Mouse (Mus musculus) layer of hippocampus, adult 9-10 months (tissue): Measurements from ENCODE around the gene P2ry6.

Experiments used
- DNase-seq: peaks from one replicate; pipeline ENCODE4 v3.0.0; 2022; ENCODE audit warnings: low spot score

Gene P2ry6

DNA sequence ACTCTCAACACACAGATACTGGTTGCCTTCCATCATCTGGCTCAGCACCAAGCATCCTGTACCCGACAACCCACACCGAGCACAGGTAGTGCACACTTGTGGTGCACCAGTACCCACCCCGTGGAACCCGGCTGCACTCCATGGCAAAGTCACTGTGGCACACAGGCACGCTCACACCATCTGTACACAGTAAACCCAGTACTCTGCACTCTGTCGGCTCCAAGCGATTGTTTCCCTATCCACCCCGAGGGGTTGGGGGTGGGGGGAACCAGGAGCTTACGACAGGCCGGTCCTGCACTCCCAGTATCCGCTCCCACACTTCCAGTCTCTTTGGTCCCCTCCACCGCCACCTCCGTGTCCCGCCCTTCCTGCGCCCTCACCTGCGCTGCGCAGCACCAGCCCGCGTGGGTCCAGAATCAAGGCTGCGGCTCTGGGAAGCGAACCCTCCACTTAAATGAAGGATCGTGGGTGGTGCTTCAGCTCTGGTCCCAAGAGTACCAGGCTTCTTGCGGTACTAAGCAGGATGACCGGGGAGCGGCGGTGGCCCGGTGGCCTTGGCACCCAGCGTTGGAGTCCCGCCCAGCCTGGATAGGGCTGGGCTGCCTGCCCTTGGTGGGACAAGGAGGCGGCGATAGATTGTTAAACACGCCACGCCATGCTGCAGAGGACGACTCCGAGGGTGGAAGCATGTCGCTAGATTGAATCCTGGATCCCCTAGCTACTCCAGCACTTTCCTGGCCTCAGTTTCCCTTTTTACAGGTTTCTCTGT lies at the start of gene P2ry6:
Gene P2ry6 (minus strand): TSS at position 515 of the 769 bp plus-strand sequence.
- no peak for DNase-seq

DNA sequence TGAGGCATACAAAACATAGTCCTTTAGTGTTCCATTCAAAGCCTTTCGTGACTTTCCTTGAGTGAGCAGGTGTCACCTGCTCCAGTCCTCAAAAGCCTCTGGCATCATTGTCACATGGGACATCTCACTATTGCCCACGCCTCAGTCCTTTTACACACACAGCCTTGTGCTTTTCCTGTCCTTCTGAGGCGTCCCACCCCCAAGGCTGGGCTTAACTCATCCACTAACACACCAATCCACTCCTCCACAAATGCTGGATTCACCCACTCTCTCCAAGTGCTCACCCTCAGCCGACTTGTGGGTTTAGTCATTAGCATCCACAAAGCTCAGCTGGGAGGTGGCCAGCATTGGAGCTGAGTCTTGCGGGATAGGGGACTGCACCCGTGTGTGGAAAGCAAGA lies 43.0 kb upstream of the P2ry6 start:
- DNase-seq = no peak

DNA sequence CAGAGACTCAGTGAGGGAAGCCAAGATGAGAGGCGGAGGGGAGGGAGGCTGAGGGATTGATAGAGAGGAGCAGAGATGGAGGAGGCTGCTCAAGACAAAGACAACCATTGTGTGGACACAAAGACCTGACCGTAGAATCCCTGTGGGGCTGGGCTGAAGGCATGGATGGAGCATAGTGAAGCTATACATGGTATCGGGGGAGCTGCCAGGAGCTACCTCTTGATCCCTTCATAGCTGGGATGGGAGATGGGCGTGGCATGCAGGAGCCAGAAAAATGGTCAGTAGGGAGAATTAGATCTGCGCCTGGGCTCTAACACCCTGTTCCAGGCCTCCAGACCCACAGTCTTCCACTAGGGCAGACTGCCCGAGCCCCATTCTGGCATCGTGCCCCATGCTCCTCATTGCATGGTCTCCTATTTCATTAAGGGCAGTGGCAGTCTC lies 42.6 kb upstream of the P2ry6 start:
- DNase-seq = no peak

DNA sequence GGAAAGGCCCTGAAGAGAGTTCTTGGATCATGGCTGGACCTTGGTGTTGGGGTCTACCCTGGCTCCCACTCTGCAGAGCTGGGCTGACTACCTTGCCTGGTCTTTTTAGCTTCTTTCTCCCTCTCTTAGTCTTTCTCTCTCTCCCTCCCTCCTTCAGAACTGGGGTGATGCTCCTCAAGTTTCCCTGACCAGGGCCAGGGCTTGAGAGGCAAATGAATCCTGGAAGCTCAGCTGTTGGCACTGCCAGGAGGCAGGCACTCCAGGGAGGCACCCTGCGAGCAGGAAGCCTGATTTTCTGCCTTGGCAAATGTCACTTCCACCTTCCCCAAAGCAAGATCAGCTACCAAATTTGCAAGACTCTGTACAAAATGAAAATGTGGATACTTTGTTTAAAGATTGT lies 40.5 kb upstream of the P2ry6 start:
- DNase-seq = no peak

DNA sequence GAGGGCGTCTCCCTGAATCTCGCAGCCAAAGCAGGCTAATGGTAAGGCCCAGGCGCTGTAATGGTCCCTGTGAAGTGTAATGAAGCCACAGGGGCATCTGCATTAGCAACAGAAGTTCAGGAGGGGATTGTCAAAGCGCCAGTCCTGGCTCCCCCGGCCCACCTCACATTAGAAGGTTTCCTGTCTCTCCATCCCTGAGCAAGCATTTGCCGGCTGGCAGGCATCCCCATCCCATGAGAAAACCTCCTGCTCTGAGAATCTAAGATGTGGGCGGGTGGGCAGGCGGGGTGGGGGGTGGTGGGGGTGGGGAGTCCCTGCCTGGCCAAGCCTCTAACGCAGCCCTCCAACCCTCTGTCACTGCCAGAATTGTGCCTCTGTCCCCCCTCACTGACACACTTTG lies 39.6 kb upstream of the P2ry6 start:
- DNase-seq = no peak

DNA sequence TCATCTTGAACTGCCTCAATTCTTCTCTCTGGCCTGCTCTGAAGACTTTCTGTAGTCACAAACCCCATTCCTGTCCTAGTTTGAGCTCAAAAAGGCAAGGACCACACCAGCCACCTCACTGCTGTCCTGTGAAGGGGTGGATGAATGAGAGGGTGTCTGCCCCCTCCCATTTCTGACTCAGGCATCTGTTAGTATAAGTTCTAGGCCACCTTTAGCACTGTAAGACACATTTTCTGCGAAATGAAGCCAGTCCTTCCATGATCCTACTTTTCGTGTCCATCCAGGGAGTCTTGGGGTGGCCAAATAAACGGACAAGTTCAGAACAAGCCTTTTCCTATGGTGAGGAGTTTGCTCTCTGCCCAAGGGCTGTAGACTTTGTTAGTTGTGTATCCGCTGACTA lies 38.1 kb upstream of the P2ry6 start, which contains the start of gene P2ry2:
Gene P2ry2 (minus strand): TSS at position 326 of the 400 bp plus-strand sequence.
- DNase-seq = no peak

DNA sequence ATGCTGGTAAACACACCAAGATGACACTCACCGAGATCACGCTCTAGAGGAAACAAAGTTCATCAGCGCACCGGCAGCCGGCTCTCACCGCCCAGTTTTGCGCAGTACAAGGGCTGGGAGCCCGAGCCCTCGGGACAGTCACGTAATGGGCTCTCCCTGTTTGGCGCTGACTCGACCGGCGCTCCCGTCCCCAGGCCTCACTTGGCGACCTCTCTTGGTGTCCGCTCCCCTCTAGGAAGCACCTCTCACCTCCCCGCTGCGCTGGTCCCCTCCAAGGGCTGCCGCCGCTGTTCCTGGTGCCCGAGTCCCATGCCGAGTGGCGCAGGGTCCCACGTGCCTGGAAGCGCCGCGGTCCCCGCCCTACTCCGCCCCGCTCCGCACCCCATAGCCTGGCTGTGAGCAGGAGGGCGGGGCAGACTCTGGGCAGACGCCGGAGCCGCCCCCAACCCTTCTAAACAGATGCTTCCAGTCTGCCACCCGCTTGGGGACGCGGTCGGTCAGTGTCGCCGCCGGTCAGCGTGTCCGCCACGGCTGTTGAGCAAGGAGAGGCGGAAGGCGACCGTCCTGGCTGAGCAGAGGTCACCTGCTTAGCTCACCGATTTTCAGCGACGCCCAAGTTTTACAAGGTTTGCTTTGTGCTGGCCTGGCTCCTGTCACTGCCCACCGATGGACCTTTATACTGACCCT lies 37.4 kb upstream of the P2ry6 start:
- DNase-seq = no peak

DNA sequence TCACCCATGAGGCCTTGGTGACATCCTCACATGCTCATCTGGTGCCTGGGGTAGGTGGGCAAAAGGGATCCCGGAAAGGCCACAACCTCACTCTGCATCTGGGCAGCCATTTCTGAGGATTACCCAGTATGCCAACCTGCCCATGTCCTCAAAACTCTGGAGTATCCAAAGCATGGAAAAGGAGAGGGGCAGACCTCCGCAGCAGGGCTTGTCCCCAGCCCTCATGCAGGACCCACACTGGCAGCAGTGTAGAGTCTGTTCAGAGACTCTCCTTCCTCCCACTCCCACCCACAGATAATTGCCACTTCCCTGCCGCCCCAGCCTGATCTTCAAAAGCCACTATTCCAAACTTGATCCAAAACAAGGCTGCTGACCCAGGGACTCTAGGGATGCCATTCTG lies 36.3 kb upstream of the P2ry6 start:
- no peak for DNase-seq

DNA sequence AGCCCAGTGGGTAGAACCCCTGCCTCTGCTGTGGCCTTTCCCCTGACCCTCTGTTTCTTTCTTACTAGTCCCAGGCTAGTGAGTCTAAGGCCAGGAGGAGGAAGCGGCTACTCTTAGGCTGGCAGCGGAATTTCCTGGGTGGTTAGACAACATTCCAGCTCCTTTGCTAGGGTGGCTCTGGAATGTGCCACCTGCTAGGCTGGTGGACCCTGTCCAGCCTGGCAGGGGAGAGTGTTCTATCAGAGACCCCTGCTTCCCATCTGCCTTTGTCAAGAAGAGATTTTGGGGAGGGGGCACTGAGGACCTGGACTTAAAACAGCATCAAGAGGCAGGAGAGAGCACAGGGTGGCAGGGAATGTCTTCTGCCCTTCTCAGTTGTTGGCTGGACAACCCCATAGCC lies 31.8 kb upstream of the P2ry6 start:
- no peak for DNase-seq

DNA sequence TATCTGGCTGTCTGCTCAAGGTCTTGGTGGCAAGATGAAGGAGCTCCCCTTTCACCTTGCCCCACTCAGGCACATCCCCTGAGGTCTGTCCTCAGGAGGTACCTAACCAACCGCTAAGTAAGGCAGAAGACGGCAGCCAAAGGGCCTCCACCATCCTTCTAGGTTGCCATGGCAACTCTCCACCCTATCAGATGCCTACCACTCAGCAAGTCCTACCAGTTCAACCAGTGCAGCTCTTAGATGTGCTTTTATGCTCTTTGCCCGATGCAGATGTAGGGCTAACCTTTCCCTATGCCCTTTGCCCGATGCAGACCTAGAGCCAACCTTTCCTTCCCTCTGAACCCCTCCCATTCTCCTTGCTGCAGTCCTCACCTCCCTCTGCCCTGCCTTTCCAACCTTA lies 30.7 kb upstream of the P2ry6 start:
- no peak for DNase-seq

DNA sequence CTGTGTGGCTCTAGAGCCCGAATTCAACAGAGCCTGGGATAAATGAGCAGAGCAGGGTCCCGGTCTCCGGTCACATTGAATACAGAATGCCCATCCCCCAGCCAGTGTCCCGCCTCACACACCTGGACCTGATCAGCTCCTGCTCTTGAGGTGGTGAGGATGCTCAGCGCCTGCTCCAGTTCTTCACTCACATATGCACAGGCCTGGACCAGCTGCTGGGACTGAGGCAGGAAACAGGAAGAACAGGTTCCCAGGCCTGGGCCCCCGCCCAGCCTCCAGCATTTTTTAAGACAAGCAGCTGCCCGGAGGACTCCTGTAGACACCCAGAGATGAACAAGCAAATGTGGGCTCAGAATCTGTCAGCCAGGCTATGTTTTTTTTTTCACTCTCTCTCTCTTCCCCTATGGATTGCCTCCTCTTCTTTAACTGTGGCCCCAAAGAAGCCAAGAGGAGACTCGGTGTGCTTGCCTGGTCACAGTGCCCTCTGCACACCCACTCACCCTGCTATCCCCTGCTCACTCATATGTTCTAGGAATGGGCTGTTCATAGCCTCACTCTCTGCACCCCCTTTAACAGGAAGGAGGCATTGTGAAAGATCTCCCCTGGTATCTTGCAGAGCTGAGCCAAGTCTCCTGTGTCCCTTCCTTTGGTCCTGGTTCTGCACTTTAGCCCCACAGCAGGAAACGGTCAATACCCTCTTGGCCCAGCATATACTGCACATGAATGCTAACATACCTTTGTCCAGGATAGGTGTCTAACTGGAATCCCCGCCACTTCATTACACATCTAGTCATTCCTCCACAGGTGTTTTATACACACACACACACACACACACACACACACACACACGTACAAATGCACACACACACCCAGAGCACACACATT lies 29.2 kb upstream of the P2ry6 start:
- no peak for DNase-seq

DNA sequence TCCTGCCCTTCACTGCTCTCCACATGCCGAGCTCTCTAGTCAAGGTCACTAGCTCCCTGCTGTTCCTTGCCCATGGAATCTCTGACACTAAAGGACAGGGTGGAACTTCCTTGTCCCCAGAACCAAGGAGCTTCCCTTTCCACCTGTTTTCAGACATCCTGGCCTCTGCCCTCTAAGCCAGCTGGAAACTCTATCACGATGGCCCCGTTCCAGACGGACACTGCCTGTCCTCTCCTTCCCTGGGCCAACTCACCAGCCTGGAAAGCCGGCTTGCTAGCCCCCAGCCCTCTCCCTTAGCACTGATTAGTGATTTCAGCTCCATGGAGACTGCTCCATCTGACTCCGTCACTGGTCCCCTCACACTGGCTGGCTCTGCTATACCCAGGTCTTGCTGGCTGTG lies 27.8 kb upstream of the P2ry6 start:
- DNase-seq = no peak

DNA sequence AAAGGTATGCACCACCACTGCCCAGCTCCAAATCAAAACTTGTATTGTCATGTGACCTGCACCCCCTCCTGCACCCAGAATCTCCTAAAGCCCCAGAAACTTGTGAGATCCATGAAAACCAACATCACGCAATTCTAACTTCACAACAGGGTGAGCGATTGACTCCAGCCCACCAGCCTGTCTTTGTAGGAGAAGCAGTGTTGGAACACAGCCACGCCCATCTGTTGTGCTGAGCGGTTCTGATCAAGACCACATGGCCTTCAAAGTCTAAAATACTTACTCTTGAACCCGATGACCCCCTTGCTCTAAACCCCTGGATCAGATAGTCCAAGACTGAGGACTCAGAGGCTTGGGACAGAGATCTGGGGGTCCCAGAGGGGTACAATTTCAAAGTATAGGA lies 25.2 kb upstream of the P2ry6 start:
- DNase-seq = no peak

DNA sequence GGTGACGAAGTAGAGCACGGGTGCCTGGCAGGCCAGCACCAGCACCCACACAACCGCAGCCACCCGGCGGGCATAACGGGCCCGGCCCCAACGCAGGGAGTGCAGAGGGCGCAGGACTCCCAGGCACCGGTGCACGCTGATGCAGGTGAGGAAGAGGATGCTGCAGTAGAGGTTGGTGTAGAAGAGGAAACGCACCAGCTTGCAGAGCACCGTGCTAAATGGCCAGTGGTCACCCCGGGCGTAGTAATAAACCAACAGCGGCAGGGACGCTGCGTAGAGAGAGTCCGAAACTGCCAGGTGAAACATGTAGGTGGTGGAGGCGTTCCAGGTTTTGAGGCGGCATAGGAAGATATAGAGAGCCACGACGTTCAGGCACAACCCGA lies 24.1 kb upstream of the P2ry6 start:
- no peak for DNase-seq

DNA sequence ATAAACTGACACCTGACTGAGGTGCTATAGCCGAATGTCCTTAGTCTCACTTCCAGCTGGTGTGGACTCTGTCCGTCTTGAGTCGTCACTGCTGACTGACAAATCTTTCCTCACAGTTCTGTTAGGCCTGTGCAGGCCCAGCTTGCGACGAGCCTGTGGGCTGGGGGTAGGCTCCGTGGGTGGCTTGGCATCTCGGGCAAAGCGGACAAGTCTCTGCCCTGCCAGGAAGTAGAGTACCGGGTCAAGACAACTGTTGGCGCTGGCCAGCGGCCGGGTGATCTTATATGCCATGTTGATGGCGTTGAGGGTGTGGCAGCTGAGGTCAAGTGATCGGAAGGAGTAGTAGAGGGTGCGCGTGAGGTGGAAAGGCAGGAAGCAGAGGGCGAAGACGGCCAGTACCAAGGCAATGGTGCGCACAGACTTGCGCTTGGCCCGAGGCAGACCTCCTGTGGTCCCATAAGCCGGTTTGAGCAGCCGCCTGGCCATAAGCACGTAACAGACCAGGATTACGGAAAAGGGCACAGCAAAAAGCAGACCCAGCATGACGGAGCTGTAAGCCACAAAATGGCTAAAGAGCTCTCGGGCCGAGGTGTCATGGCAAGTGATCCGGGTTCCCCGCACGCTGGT lies 23.6 kb upstream of the P2ry6 start:
- no peak for DNase-seq

DNA sequence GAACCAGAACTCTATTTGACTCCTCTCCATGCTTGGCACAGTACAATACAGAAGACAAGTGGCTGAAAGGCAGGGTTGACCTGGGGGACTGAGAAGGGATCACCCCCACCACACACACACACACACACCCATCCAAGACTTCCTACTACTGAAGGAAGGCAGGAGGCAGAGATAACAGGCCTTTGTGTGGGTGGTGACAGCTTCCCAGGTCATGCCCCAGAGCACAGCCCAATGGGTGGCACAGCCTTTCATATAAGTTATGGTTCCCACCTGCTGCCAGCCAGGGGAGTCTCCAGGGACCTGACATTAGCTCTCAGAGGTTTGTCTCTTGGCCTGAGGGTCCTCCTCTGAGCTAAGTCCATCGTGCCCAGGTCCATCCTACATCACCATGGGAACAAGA lies 22.8 kb upstream of the P2ry6 start:
- DNase-seq = no peak

DNA sequence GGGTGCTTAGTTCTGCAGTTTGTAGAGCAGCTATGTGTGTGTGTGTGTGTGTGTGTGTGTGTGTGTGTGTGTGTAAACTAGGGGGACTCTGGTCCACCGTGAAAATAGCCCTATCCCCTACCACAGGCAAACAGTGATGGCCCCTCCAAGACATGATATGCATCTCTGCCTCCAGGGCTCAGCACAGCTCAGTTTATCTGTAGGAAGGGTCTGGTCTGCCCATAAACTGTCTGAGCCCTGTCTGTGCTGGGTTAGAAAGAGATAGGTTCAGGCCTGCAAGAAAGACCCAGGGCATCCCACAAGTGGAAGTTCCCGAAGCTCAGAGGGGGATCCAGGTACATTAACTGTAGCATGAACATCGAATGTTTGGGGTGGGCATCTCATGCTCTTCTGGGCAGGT lies 21.5 kb upstream of the P2ry6 start:
- no peak for DNase-seq

DNA sequence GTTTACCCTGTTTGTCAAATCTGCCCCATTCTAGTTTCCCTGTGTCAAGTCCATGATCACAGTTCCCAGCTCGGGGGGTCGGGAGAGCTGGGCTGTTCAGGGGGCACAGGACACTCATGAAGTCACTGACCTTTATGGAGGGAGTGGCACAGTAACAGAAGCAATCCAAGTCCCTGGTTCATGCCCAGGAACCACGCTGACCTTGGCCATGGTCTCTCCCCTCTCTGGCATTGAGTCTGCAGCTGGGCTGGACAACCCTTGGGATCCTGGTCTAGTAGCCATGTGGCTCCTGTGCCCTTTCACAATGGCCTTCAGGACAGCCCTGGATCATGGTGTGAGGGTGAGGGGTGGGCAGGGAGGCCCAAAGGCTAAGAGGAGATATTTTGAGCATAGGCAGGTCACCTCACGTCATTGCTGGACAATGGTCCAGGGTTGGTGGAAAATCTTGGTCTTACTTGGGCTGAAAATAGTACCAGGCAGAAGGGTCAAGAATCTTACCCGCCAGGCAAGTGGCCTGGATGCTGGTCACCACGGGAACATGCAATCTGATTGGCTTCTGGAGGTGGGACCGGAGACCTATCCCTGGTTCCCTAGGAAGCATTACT lies 20.9 kb upstream of the P2ry6 start:
- no peak for DNase-seq

DNA sequence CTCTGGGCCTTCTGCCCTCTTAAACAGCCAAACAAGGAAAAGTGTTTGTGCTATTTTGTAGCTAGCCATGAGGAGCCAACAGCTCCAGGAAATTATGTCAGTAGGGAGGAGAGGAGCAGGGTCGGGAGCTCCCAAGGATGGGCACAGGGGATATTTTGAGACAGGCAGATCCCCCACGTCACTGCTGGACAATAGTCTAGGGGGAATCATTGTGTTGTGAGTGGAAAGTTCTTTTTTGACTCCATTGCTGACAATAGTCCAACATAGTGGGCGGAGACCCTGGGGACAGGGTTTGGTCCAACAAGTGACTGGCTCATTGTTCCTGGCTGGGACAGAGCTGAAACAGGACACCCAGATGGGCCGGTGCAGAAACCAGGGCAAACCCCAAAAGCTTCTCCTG lies 18.7 kb upstream of the P2ry6 start:
- DNase-seq = no peak

DNA sequence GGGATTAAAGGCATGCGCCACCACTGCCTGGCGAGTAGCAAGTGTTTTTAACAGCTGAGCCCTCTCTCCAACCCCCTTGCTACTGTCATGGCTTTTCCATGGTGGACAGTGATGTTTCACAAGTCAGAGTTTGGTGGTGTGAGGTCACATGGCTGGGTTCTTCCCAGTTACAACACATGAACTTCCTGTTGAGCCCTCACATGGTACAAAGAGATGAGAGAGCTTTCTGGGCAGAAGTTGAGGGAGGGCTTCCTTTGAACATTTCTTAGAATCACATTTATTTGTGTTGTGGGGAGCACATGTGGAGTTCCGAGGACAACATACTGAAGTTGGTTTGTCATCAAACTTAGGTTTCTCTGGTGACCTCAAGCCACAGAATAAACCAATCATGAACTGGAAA lies 17.5 kb upstream of the P2ry6 start:
- DNase-seq = no peak

DNA sequence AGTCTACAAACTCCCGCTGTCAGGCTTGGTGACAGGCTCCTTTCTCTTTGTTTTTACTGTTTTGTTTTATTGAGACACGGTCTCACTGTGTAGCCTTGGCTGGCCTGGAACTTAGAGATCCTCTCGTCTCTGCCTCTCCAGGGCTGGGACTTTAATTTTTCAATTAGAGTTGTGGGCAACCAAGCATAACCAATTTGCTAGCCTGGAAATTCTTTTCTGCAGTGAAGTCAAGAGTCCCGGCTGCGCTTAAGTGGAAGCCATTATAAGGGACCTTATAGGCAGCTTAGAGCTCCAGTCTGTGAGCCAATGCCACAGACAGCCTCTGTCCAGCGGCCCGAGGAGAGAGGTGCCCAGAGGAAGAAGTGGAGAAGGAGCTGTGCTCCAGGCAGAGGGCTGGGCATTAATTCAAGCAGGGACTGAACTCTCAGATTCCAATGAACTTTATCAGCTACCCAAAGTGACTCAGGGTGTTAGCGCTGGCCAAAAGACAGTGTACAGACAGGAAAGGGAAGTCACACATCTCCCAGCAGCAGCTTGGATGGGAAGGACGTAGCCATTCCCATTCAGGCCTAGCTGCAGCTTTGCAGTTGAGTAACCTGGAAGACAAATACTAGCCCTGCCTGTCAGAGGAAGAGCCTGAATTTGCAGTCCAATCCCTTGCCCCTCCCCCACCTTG lies 16.3 kb upstream of the P2ry6 start:
- no peak for DNase-seq
